Mouse (Mus musculus) left cerebral cortex, adult 6 months (tissue): ENCODE data around the gene Pex16. TPM values are rescaled to one million over a fixed set of nuclear protein-coding genes. Genes with fewer than 3 reads are reported as not detected.

Experiments used
- long read RNA-seq, 2 experiments: library from polyadenylated mRNA; unstranded; transcript quantifications; one replicate each; pipeline ENCODE4 v2.0.0; 2019 to 2020
- polyA plus RNA-seq: library from polyadenylated mRNA; unstranded; fragments of <200 nt; fragmentation: Nextera tagmentation; gene quantifications from 2 replicates; pipeline ENCODE4 v1.2.3, GENCODE M21; 2021

The Pex16 gene
- 31.7 and 37.1 TPM in 2 replicates for polyA plus RNA-seq
- long read RNA-seq, experiment 1, transcript Pex16-201 (11 exons, 1,392 nt), result major isoform, 54 of 93 reads
- long read RNA-seq, experiment 1, partial matches to known transcripts, result 14 of 93 reads
- long read RNA-seq, experiment 1, other reads (novel, unspliced or antisense), result 22 of 93 reads
- long read RNA-seq, experiment 2, transcript Pex16-201 (11 exons, 1,392 nt), result major isoform, 36 of 48 reads
- long read RNA-seq, experiment 2, partial matches to known transcripts, result 5 of 48 reads
- long read RNA-seq, experiment 2, other reads (novel, unspliced or antisense), result 7 of 48 reads

DNA sequence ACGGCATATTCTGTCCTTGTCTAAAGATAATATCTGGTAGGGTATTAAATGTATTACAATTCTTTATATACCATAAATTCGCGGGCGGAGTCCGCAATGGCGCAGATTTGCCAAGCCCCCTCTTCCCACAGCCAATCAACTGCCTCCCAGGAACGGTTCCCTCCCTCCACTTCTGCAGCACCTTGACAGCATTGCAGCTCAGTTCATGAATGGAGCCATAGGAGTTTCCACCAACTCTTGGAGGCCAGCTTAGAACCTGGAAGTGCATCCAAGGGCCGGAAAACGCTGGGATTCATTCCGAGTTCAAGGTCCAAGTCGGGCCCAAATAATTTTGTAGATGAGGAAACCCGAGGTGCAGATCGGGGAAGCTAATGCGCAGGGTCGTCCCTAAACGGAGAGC, at the start of gene Pex16, which contains the start of gene Large2:
Pex16 (plus strand) TSS at position 163 of the 400 bp plus-strand sequence.
Large2 (minus strand) TSS at position 356 of the 400 bp plus-strand sequence.

DNA sequence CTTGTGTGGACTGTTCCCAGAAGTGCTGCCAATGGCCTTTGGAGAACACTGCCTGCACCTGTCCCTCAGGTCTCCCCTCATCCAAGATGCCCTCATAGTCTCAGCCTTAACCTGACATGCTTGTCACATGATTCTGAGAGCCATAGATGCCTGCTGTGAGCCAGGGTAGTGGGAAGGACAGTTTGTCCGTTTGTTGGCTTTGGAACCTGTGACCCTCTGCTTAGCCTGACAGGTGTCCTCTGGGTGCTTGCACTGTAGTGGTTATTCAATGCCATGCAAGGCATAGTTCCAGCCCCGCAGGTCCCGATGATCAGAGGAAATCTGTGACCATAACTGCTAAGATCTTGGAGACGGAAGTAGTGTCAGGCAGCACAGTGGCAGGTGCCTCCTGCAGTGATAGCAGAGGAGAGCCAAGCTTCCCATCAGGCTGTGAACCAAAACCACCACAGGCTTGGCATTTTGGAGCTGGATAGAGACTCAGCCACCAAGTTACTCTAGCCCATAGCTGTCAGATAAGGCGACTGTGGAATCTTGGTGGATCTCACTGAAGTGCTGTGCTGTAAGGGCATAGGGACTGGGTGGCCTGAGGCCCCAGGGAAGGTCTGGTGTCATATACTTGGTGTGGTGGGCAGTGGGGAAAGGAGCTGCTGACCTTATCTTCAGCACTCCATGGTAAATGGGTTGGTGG, 7.6 kb downstream of the Pex16 start, which contains the start of gene 1700029I15Rik:
1700029I15Rik (plus strand) TSS at position 638 of the 688 bp plus-strand sequence.

DNA sequence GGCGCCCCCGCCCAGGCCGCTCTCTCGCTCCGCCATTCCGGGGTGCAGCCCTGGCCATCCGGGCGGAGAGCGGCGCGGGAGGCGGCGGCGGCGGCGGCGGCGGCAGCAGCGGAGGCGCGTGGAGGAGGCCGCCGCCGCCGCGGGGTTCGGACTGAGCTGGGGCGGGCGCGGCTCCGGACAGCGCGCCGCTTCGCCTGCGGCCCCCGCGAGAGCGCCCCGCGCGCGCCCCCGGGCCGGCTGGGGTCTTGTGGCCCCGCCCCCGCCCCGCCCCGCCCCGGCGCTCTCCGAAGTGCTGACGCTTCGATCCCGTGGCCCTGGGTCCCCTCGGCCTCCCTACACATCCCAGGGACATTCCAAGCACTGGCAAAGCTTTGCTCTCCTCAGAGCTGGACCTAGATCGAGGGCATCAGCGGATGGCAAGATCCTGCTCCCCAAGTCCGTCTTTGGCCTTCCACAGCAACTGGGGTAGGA, 26.6 kb downstream of the Pex16 start, which contains the start of gene Mapk8ip1:
Mapk8ip1 (minus strand) TSS at position 173 of the 471 bp plus-strand sequence.

Other genes with a start within 250 kb of the Pex16 start
- 0.14 TPM in 1 of 2 replicates, not detected in the other for gene Large2, start 193 bp downstream of the Pex16 start, polyA plus RNA-seq
- 0.58 and 1.0 TPM in 2 replicates for gene 1700029I15Rik, start 7.9 kb downstream of the Pex16 start, polyA plus RNA-seq
- gene Mapk8ip1, start 26.6 kb downstream of the Pex16 start, polyA plus RNA-seq, result 25.3 and 101 TPM in 2 replicates
- 58.9 and 62.5 TPM in 2 replicates for gene Cry2, start 59.4 kb downstream of the Pex16 start, polyA plus RNA-seq
- gene Slc35c1, start 85.9 kb downstream of the Pex16 start, polyA plus RNA-seq, result 4.4 and 7.2 TPM in 2 replicates
- gene Chst1, start 225.0 kb downstream of the Pex16 start, polyA plus RNA-seq, result 59.7 and 142 TPM in 2 replicates